Mouse (Mus musculus) Patski (cell line): ENCODE results near the gene Trim2. TPM values are rescaled to one million over a fixed set of nuclear protein-coding genes. Genes with fewer than 3 reads are reported as not detected.
A peak's percentile ranks its signal among the peaks of the same experiment; 100 is the strongest.

ENCODE experiments used
- ATAC-seq: fragments of 100-300 bp; one replicate; pipeline ENCODE4 v1.8.0; 2021
- CTCF ChIA-PET: fragments of 350-600 bp; sonication (Branson Sonifier 250); formaldehyde crosslinking; loops from one replicate; lab custom pipeline; 2022; ENCODE audit warnings: inconsistent platforms; lab: Charles Lee
- POLR2A ChIA-PET: fragments of 350-600 bp; sonication (Branson Sonifier 250); formaldehyde crosslinking; loops from one replicate; lab custom pipeline; 2022; ENCODE audit warnings: antibody characterized with exemption, inconsistent platforms; lab: Charles Lee
- DNase-seq: peaks from one replicate; pipeline ENCODE4 v3.0.0-alpha.2; 2011; ENCODE audit warnings: low read depth, low spot score
- H3K27me3 ChIP-seq: fragments of 371-371 bp; one replicate; pipeline ENCODE4 v1.5.1; 2021
- CTCF ChIP-seq: fragments of 100-300 bp; IDR thresholded peaks from one replicate; pipeline ENCODE4 v1.5.1; 2021
- in situ Hi-C: fragments of 300-500 bp; cut with MboI; formaldehyde crosslinking; loops from 3 replicates; pipeline ENCODE4 v1.11.1; 2018; ENCODE audit warnings: low pct_unique_long_range_greater_than_20kb, mixed read lengths
- polyA plus RNA-seq: library from polyadenylated mRNA; unstranded; gene quantifications from one replicate; pipeline ENCODE4 v1.2.3, GENCODE M21; 2021

Gene Trim2
- polyA plus RNA-seq, 1 experiment from 2014 or later = 30.7 TPM

DNA sequence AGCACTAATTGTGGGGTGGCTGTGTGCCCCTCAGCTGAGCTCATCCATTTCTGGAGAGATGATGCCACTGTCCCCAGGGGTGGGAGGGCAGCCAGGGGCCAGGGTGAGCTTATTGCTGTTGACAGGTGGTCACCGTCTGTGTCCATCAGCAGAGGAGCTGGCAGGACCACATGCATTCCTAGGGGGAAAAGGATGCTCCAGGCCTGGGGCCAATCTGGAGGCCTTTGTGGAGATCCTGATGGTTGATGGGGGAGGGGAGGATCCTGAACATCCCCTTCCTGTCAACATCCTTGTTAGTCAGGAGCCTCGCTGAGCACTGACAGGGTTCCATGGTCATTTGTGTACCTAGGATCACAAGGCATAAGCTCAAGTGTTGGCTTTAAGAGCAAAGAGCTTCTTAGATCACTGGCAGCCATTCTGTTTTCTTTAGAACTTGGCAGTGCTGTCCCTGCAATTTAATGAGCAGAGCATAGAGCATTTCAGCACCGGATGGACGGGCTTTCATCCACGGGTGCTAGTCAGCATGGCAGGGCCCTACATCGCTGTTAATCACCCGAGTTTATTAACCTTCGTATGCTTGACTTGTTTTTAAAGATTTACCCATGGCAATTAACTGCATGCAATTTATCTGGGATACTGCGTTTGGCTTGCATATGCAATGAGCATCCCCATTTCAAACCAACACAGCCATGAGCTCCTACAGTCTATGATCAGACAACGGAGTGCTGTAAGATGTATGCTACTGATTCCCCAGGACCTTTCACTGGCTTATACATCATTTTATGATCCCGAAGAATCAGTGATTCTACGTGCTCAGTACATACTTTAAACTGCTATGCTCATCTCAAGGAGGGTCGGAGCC, 105.9 kb downstream of the Trim2 start:
- POLR2A ChIA-PET = no interaction called here
- DNase-seq (peak; percentile 71), ATAC-seq (peak; percentile 59)
- CTCF ChIA-PET = interaction anchor here (1.5 to 2.4 kb wide), 2 partner anchors 11 kb away, joined by 3 to 11 read pairs; no protein-coding TSS in a partner anchor
- in situ Hi-C loops = no loop called here
- no peaks in the 10 kb centered on the region for H3K27me3 ChIP-seq
- no peak for TF ChIP-seq CTCF

DNA sequence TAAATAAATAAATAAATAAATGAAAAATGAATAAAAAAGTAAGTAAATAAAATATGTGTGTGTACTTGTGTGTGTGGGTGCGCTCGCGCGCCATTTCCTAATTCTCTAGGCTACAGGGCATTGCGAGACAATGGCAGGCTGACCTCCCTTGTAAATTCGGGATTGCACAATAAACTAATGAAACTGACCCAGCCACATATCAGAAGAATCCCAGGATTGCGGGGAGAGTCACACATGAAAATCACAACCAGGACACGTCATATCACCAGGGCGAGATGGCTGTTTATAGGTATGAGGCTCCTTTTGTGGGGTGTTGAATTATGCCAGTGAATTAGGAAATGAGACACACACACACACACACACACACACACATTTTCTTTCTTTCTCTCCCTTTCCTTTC, 107.2 kb downstream of the Trim2 start:
- no peak for TF ChIP-seq CTCF
- ChIA-PET CTCF (no interaction called here), POLR2A (no interaction called here)
- ATAC-seq (no peak), DNase-seq (no peak)
- no peaks in the 10 kb centered on the region for H3K27me3 ChIP-seq
- in situ Hi-C loops = no loop called here

- no peak for TF ChIP-seq CTCF
- no peak for ATAC-seq
- CTCF ChIA-PET = interaction anchor here (0.8 to 3.7 kb wide), 3 partner anchors 8 to 104 kb away, joined by 3 to 12 read pairs (median 4); no protein-coding TSS in a partner anchor
- no peaks in the 10 kb centered on the region for H3K27me3 ChIP-seq
- POLR2A ChIA-PET = interaction anchor here (0.9 to 1.7 kb wide), 2 partner anchors 10 to 21 kb away, joined by 3 to 4 read pairs; no protein-coding TSS in a partner anchor
- in situ Hi-C loops = no loop called here
- no peak for DNase-seq
These were observed 108.4 kb downstream of the Trim2 start for GRCm38 (mm10) chr3:84198229-84198628.

DNA sequence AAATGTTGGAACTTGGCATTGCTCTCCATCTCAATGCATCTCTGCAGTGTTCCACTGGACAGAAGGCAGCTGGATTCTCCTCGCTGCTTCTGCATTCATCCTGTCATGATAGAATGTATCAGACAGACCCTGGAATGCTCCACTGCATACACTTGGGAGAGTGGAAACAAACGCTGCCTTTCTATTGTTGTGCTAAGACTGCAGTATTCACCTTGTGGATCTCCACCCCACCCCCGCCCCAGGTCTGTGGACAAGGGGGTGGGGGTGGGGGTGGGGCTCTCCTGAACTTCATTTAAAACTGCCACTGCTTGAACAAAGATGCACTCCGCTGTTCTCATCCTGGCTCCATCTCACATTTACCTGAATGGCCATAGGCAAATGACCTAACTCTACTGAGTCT, 112.8 kb downstream of the Trim2 start:
- no peaks in the 10 kb centered on the region for H3K27me3 ChIP-seq
- ATAC-seq (no peak), DNase-seq (no peak)
- in situ Hi-C loops = no loop called here
- TF ChIP-seq CTCF = no peak
- CTCF ChIA-PET = interaction anchor here (1.4 kb wide), 1 partner anchor 147 kb away, joined by 4 read pairs; no protein-coding TSS in a partner anchor
- POLR2A ChIA-PET = interaction anchor here (0.6 to 1.0 kb wide), 2 partner anchors 103 to 658 kb away, joined by 3 to 4 read pairs; no protein-coding TSS in a partner anchor

GRCm38 (mm10) chr3:84191141-84191881, 115.4 kb downstream of the Trim2 start:
- DNase-seq (no peak), ATAC-seq (no peak)
- ChIA-PET CTCF (interaction anchor here (0.7 to 1.7 kb wide), 2 partner anchors 9 to 16 kb away, joined by 3 to 5 read pairs; no protein-coding TSS in a partner anchor), POLR2A (interaction anchor here (1.1 kb wide), 1 partner anchor 128 kb away, joined by 3 read pairs; no protein-coding TSS in a partner anchor)
- TF ChIP-seq CTCF = no peak
- in situ Hi-C loops = no loop called here
- no peaks in the 10 kb centered on the region for H3K27me3 ChIP-seq

GRCm38 (mm10) chr3:84190513-84191061, 116.1 kb downstream of the Trim2 start:
- no peak for TF ChIP-seq CTCF
- in situ Hi-C loops = no loop called here
- ATAC-seq (no peak), DNase-seq (no peak)
- ChIA-PET POLR2A (interaction anchor here (1.1 kb wide), 1 partner anchor 129 kb away, joined by 3 read pairs; no protein-coding TSS in a partner anchor), CTCF (no interaction called here)
- no peaks in the 10 kb centered on the region for H3K27me3 ChIP-seq

- no peak for TF ChIP-seq CTCF
- ChIA-PET POLR2A (interaction anchor here (0.6 kb wide), 1 partner anchor 15 kb away, joined by 3 read pairs; no protein-coding TSS in a partner anchor), CTCF (interaction anchor here (0.7 to 1.2 kb wide), 4 partner anchors 9 to 122 kb away, joined by 3 to 4 read pairs (median 3); no protein-coding TSS in a partner anchor)
- DNase-seq = no peak
- ATAC-seq = no peak
- H3K27me3 ChIP-seq = no peaks in the 10 kb centered on the region
- in situ Hi-C loops = no loop called here
These were observed 117.0 kb downstream of the Trim2 start for GRCm38 (mm10) chr3:84189629-84190173.

GRCm38 (mm10) chr3:84181717-84182116, 125.0 kb downstream of the Trim2 start:
- TF ChIP-seq CTCF = no peak
- no peaks in the 10 kb centered on the region for H3K27me3 ChIP-seq
- no peak for ATAC-seq
- ChIA-PET CTCF (interaction anchor here (0.9 to 4.7 kb wide), 9 partner anchors 10 to 133 kb away, joined by 3 to 19 read pairs (median 3); no protein-coding TSS in a partner anchor), POLR2A (interaction anchor here (0.7 kb wide), 1 partner anchor 295 kb away, joined by 4 read pairs; no protein-coding TSS in a partner anchor)
- DNase-seq = no peak
- in situ Hi-C loops = no loop called here

DNA sequence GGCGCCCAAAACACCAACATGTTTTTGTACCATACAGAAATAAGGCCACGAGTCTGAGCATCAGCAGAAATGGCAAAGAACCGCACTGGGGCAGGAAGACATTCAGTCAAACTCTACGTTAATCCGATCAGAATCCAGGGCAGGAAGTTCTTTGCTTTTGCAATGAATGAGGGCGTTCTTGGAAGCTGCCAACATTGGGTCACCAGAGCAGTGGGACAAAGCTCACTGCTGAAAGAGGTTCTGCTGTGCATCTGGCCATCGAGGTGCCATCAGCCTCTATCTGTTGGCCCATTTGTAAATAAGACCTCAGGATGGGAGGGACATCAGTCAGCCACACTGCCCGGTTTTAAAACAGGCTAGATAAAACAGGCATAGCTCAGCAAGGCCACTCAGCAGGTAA, 125.6 kb downstream of the Trim2 start:
- CTCF ChIA-PET = interaction anchor here (1.3 to 8.7 kb wide), 4 partner anchors 11 to 131 kb away, joined by 3 to 78 read pairs (median 11); no protein-coding TSS in a partner anchor
- no peaks in the 10 kb centered on the region for H3K27me3 ChIP-seq
- POLR2A ChIA-PET = interaction anchor here (0.6 kb wide), 1 partner anchor 962 kb away, joined by 6 read pairs; no protein-coding TSS in a partner anchor
- DNase-seq (no peak), ATAC-seq (no peak)
- in situ Hi-C loops = no loop called here
- no peak for TF ChIP-seq CTCF
